Mouse (Mus musculus) B cell, adult (primary cell): Measurements from ENCODE around the gene Gm9789. TPM values are rescaled to one million over a fixed set of nuclear protein-coding genes. Genes with fewer than 3 reads are reported as not detected.

Source experiments
- total RNA-seq: library from RNA; stranded (reverse); gene quantifications from 4 replicates; pipeline ENCODE4 v1.2.4, GENCODE M21; 2023; ENCODE audit not compliant: inconsistent age

The Gm9789 gene
- not detected in 4 replicates for total RNA-seq

DNA sequence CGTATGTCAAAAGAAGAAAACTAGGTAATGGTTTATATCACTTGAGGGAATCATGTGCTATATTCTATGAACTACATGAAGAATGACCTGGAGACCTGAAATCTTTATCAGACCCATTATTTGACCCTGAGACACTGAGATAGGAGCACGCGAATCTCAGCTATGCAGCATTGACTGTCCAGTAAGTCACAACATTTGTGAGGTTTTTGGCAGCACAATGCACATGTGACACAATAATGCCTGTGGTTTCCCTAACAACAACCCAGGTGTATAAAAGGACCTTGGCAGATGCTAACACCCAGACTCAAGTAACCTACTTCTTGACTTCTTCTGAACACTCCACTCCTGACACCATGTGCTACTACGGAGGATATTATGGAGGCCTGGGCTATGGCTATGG is at the start of gene Gm9789:
Gm9789 (plus strand) TSS at position 301 of the 400 bp plus-strand sequence.

DNA sequence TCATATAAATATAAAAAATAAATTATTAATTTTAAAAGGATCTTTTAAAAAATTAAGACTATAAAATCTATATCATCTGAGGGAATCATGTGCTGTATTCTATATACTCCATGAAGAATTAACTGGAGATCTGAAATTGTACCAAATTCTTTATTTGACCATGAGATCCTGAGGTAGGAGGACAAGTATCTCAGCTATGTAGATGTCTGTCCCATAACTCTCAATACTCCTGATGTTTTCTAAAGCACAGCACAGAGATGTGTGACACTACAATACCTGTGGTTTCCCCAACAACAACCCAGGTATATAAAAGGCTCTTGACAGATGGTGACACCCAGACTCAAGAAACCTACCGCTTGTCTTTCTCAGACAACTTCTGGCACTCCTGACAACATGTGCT is 17.2 kb upstream of the Gm9789 start, which contains the start of gene Gm6358:
Gm6358 (plus strand) TSS at position 301 of the 400 bp plus-strand sequence.

DNA sequence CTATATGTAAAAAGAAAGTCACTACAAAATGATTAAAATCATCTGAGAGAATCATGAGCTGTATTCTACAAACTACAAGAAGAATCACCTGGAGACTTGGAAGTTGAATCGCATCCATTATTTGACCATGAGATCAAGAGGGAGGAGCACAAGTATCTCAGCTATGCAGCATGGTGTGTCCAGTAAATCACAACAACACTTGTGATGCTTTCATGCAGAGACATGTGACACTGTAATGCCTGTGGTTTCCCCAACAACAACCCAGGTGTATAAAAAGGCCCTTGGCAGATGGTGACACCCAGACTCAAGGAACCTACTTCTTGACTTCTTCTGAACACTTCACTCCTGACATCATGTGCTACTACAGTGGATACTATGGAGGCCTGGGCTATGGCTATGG is 7.0 kb upstream of the Gm9789 start, which contains the start of gene Gm10061:
Gm10061 (plus strand) TSS at position 301 of the 400 bp plus-strand sequence.

DNA sequence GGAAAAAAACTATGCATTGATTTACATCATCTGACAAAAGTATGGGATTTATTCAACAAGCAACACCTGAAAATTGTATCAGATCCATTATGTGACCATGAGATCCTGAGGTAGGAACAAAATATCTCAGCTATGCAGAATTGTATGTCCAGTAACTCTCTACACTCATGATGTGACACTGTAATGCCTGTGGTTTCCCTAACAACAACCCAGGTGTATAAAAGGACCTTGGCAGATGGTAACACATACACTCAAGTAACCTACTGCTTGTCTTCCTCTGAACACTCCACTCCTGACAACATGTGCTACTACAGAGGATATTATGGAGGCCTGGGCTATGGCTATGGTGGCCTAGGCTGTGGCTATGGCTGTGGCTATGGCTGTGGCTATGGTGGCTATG is 11.4 kb downstream of the Gm9789 start, which contains the start of gene Gm7735:
Gm7735 (plus strand) TSS at position 301 of the 400 bp plus-strand sequence.

DNA sequence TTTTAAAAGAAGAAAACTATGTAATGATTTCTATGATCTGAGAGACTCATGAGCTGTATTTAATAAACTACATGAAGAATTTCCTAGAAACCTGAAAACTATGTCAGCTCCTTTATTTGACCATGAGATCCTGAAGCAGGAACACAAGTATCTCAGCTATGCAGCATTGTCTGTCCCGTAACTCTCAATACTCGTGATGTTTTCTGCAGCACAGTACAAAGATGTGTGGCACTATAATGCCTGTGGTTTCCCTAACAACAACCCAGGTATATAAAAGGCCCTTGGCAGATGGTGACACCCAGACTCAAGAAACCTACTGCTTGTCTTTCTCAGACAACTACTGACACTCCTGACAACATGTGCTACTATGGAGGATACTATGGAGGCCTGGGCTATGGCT is 16.7 kb downstream of the Gm9789 start, which contains the start of gene 1110057P08Rik:
1110057P08Rik (plus strand) TSS at position 301 of the 400 bp plus-strand sequence.

DNA sequence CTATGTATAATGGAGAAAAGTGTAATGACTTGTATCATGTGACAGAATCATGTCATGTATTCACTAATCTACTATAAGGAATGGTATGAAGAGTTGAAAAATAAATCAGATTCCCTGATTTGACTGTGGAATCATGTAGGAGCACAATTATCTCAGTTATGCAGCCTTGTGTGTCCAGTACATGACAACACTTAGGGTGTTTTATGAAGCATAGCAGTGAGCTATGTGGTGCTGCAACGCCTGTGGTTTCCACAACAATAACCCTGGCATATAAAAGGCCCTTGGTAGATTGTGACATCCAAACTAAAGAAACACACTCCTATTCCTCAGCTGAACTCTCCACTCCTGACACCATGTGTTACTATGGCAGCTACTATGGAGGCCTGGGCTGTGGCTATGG is 47.8 kb downstream of the Gm9789 start, which contains the start of gene Krtap20-2:
Krtap20-2 (plus strand) TSS at position 301 of the 400 bp plus-strand sequence.

Other genes starting within 250 kb of the Gm9789 start
- not detected in 4 replicates for gene Krtap19-9b, start 225.7 kb upstream of the Gm9789 start, total RNA-seq
- gene Krtap16-3, start 195.1 kb upstream of the Gm9789 start, total RNA-seq, result not detected in 4 replicates
- gene Krtap22-2, start 147.2 kb upstream of the Gm9789 start, total RNA-seq, result not detected in 4 replicates
- gene Gm10229, start 142.7 kb upstream of the Gm9789 start, total RNA-seq, result not detected in 4 replicates
- gene Krtap6-1, start 126.3 kb upstream of the Gm9789 start, total RNA-seq, result not detected in 4 replicates
- not detected in 4 replicates for gene Gm10228, start 116.5 kb upstream of the Gm9789 start, total RNA-seq
- gene Krtap6-5, start 110.1 kb upstream of the Gm9789 start, total RNA-seq, result not detected in 4 replicates
- gene 1110025L11Rik, start 94.0 kb upstream of the Gm9789 start, total RNA-seq, result not detected in 4 replicates
- gene Krtap6-3, start 73.9 kb upstream of the Gm9789 start, total RNA-seq, result not detected in 4 replicates
- not detected in 4 replicates for gene Gm6358, start 17.1 kb upstream of the Gm9789 start, total RNA-seq
- not detected in 4 replicates for gene Gm10061, start 6.9 kb upstream of the Gm9789 start, total RNA-seq
- not detected in 4 replicates for gene Gm7735, start 11.5 kb downstream of the Gm9789 start, total RNA-seq
- gene 1110057P08Rik, start 16.8 kb downstream of the Gm9789 start, total RNA-seq, result not detected in 4 replicates
- not detected in 4 replicates for gene Krtap20-2, start 47.9 kb downstream of the Gm9789 start, total RNA-seq
- not detected in 4 replicates for gene Krtap21-1, start 245.9 kb downstream of the Gm9789 start, total RNA-seq